Mouse (Mus musculus): Measurements from ENCODE around the gene Crkl.
A peak's percentile ranks its signal among the peaks of the same experiment; 100 is the strongest.

DNA sequence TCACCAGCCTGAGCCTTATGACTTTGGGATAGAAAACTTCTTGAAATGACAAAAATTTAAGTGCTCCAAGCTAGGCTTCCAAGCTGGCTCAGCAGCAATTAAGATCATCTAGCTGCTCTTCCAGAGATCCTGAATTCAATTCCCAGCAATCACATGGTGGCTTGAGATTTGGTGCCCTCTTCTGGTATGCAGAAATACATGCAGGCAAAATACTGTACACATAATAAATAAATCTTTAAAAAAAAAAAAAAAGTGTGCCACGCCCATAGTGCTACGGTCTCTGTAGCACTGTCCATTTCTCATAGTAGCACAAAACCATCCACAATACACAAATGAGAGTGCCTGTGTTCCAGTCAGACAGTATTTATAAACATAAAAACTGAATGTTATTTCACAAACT is 19.2 kb upstream of the Crkl start:
- TF ChIP-seq CTCF (IDR thresholded peaks at IDR 0.05; ENCODE audit: low read depth) = peak; percentile 73
- no peak for TF ChIP-seq EP300 (optimal IDR thresholded peaks at IDR 0.05)

All from stomach, postnatal 0 days (tissue).